Mouse (Mus musculus) thymus, adult 2 months (tissue): Measurements from ENCODE around the gene Trim8. TPM values are rescaled to one million over a fixed set of nuclear protein-coding genes. Genes with fewer than 3 reads are reported as not detected.

Experiments used
- DNase-seq: peaks from one replicate; pipeline ENCODE4 v3.0.0; 2021
- H3K27ac ChIP-seq: fragments of 200-500 bp; 2 replicates; pipeline ENCODE4 v1.5.1; 2012; ENCODE audit warnings: low read length, control low read depth; ENCODE audit not compliant: control insufficient read depth, insufficient read depth
- H3K27me3 ChIP-seq: fragments of 200-500 bp; 2 replicates; pipeline ENCODE4 v1.6.1; 2012; ENCODE audit warnings: mild to moderate bottlenecking, low read length, moderate library complexity, mixed read lengths; ENCODE audit not compliant: control insufficient read depth, insufficient read depth
- H3K36me3 ChIP-seq: fragments of 200-500 bp; 2 replicates; pipeline ENCODE4 v1.6.1; 2012; ENCODE audit warnings: mild to moderate bottlenecking, low read length, moderate library complexity; ENCODE audit not compliant: control insufficient read depth, insufficient read depth
- H3K4me1 ChIP-seq: fragments of 200-500 bp; replicated peaks from 2 replicates; pipeline ENCODE4 v1.6.1; 2012; ENCODE audit warnings: low read length; ENCODE audit not compliant: control insufficient read depth, insufficient read depth
- H3K4me3 ChIP-seq: fragments of 200-500 bp; 2 replicates; pipeline ENCODE4 v1.5.1; 2012; ENCODE audit warnings: mild to moderate bottlenecking, low read length, control low read depth, moderate library complexity; ENCODE audit not compliant: control insufficient read depth, insufficient read depth
- CTCF ChIP-seq: fragments of 200-500 bp; IDR thresholded peaks from 2 replicates; pipeline ENCODE4 v1.5.1; 2012; ENCODE audit warnings: mild to moderate bottlenecking, control low read depth, low read length, moderate library complexity, borderline replicate concordance; ENCODE audit not compliant: control insufficient read depth, poor library complexity, insufficient read depth; ENCODE audit errors: extremely low read depth
- POLR2A ChIP-seq: fragments of 200-500 bp; IDR thresholded peaks from 2 replicates; pipeline ENCODE4 v1.6.1; 2012; ENCODE audit warnings: mild to moderate bottlenecking, low read length, control low read depth, moderate library complexity; ENCODE audit not compliant: control insufficient read depth, poor library complexity, insufficient read depth; ENCODE audit errors: extremely low read depth
- WGBS: fragments of 180-500 bp; shearing (Covaris S2); methylation state at CpG from one replicate; pipeline ENCODE4 v1.1.7; 2018; 5-methylcytosine and 5-hydroxymethylcytosine counted together
- polyA plus RNA-seq: library from polyadenylated mRNA; depleted of rRNA; stranded (reverse); fragments of >200 nt; gene quantifications from 2 replicates; pipeline ENCODE4 v1.2.3, GENCODE M21; 2012

The Trim8 gene
- polyA plus RNA-seq, 1 experiment, result 57.9 TPM

DNA sequence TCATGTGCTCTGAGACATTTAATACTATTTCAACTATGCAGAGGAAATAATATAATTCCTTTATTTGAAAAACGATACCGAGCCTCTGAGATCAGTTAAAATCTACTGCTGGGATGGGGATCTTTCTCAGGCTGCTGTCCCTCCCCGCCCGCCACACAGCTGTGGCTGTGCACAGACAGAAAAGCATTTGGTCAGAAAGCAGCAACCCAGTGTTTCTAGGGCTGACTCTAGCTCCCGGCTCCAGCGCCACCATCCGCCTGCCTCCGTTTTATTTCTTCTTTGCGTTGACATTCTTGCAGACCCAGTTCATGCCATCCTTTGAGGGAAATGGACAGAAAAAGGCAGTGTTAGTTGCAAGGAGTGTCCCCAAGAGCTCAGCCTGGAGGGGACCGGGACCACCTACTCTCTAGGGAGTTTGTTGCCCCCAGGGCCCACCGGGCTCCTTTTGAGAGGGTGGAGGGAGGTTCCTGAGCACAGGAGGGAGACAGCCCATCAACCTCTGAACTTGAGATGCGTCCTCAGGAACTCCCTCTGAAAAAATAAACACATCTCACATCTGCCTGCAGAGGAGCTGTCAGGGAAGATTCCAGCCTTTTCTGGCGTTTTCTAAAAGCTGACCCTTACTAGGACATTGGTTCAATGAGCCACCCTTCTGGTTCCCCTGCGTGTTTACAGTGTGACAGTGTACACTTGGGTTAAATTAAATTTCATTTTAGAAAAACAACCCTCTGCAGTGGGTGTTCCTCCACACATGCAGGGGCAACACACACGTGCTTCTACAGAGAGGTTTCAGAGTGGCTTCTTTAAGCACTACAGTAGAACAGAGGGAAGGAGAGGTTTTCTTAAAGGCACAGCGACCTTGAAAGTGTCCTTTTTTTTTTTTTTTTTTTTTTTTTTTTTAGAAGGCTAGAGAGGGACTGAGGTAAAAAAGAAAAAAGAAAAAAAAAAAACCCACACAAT lies 29.8 kb downstream of the Trim8 start:
- TF ChIP-seq POLR2A, result no peak
- TF ChIP-seq CTCF, result no peak
- 66% methylated on average over 16 of the region's 16 CpGs for WGBS
- Histone ChIP-seq H3K36me3 (no peaks in the 10 kb centered on the region), H3K27me3 (no peaks in the 10 kb centered on the region), H3K27ac (peak overlapping the region; percentile 26; the same call in 1 of the 2 replicates), H3K4me1 (peaks cover 60% of the 10 kb centered on the region), H3K4me3 (no peak overlapping the region)
- no peak for DNase-seq

DNA sequence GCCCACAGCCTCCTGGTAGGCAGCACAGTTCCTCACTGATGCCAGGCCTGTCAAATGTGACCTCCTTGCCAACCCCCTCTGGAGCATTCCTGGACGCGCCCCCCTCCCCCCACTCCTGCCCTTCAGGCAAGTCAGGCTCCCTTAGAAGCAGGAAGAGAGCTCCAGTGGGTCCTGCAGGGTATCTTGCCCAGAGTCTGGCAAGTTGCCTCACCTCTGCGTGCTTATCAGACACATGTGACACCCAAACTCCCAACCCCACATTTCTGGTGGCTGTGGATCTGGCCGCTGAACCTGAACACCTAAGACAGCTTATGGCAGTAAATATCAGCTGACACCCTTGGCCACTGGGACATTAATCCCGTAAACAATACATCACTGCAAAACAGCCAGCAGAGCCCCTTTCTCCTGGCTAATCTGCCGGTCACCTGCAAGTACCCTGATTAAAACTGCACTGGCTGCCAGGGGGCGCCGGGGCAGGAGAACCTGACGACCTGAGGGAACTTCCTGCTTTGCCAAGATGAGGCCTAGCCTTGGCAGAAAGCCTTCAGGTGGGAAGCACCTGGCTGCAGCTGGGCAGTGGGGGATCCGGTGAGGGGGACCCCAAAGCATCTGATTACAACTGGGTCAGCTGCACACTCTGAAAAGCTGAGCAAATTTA lies 30.7 kb downstream of the Trim8 start:
- WGBS, result 28% methylated on average over 10 of the region's 10 CpGs
- Histone ChIP-seq H3K36me3 (no peaks in the 10 kb centered on the region), H3K27ac (peak overlapping the region; percentile 62), H3K4me1 (peaks cover 59% of the 10 kb centered on the region), H3K27me3 (no peaks in the 10 kb centered on the region), H3K4me3 (no peak overlapping the region)
- peak; percentile 44 for DNase-seq
- TF ChIP-seq CTCF (no peak), POLR2A (no peak)

DNA sequence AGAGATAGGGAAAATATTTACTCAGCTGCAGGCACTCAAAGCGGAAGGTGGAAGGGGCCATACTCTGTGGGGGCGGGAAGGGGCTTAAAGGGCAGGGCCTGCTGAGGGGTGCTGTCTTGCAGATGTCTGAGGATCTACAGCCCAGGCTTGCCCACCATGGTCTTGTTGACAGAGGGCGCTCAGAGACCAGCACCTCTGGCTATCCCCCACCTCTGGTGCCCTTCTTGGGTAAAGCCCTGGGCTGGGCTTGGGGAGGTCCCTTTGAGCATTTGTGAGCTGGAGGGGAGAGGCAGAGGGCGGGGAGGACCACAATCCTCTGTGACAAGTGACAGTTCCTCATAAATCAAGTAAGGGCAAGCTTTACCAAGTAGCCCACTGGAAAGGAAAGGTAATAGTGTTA lies 31.6 kb downstream of the Trim8 start:
- no peak for DNase-seq
- Histone ChIP-seq H3K36me3 (no peaks in the 10 kb centered on the region), H3K27me3 (no peaks in the 10 kb centered on the region), H3K4me3 (no peak overlapping the region), H3K4me1 (peaks cover 50% of the 10 kb centered on the region), H3K27ac (no peak overlapping the region)
- TF ChIP-seq POLR2A (no peak), CTCF (no peak)
- 93% methylated on average over 4 of the region's 4 CpGs for WGBS

DNA sequence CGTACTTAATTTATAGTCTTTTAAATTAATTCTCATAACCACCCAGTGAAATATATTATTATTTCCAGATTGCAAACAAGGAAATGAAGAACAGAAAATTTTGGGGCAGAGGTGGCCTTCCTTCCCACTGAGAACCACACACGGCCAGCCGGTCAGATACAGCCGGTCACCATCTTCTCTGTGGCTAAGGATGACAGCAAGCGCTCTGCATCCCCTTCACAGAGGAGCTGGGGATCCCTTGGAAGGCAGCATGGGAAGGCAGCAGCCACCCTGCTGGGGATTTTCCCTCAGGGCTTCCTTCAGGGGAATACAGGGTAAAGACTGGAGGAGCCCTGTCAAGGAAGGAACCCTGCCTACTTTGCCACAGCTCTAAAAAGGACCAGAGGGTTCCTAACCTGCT lies 32.0 kb downstream of the Trim8 start:
- peaks cover 45% of the 10 kb centered on the region for H3K4me1 ChIP-seq
- no peaks in the 10 kb centered on the region for H3K36me3 ChIP-seq
- H3K27me3 ChIP-seq, result no peaks in the 10 kb centered on the region
- H3K4me3 ChIP-seq, result no peak overlapping the region
- no peak overlapping the region for H3K27ac ChIP-seq
- WGBS, result 97% methylated on average over 5 of the region's 5 CpGs
- no peak for DNase-seq
- TF ChIP-seq CTCF (no peak), POLR2A (no peak)

DNA sequence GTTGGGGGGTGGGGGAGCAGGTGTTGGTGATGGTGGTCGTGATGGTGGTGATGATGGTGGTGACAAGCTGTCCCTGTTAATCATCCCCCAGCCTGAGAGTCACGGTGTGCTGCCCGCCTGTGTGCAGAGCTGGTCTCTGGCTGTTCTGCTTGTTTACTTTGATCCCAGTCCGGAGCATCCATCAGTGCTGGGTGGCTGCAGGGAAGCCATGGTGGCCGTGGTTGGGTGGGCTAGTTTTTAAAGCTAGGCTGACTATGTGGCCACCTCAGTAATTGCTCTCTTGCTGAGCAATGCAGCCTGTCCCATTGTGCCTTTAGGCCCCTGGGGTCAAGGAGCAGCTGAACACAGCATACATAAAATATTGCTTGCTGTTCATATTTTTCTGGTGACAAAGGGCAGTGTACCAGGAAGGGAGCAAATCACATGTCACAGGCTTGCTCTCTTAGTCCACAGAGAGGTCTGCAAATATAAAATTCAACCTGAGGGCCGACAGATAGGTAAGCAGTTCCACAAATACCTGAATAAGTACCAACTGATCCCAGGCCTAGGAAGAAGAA lies 33.1 kb downstream of the Trim8 start:
- TF ChIP-seq POLR2A (no peak), CTCF (no peak)
- H3K36me3 ChIP-seq, result no peaks in the 10 kb centered on the region
- peaks cover 34% of the 10 kb centered on the region for H3K4me1 ChIP-seq
- no peak overlapping the region for H3K4me3 ChIP-seq
- no peak for DNase-seq
- H3K27ac ChIP-seq, result no peak overlapping the region
- 83% methylated on average over 6 of the region's 6 CpGs for WGBS
- H3K27me3 ChIP-seq, result no peaks in the 10 kb centered on the region

DNA sequence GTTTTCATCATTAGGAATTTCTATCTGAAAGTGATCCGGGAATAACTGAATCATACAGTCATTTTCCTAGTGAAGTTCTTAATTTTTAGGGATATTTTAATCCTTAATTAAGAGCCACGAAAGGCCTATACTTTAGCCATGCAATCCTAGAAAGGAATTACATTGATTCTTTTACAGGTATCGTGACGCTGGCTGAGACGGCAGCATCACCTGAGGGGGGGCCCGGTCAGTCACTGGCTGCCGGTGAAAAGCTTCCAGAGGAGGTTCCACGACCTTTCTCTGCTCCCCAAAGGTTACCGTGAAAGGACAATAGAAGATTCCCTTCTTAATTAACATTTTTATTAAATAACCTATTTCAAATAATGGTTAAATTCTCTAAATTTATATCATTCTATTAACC lies 35.9 kb downstream of the Trim8 start:
- peaks cover 10% of the 10 kb centered on the region for H3K4me1 ChIP-seq
- no peak overlapping the region for H3K27ac ChIP-seq
- WGBS, result 98% methylated on average over 9 of the region's 9 CpGs
- TF ChIP-seq POLR2A, result no peak
- no peak for TF ChIP-seq CTCF
- no peak overlapping the region for H3K4me3 ChIP-seq
- DNase-seq, result no peak
- H3K27me3 ChIP-seq, result no peaks in the 10 kb centered on the region
- H3K36me3 ChIP-seq, result no peaks in the 10 kb centered on the region
